Mouse (Mus musculus) layer of hippocampus, postnatal 10 days (tissue): ENCODE data around the gene Ick. TPM values are rescaled to one million over a fixed set of nuclear protein-coding genes. Genes with fewer than 3 reads are reported as not detected.

ENCODE experiments used
- DNase-seq, 2 experiments: peaks; one replicate each; pipeline ENCODE4 v3.0.0; 2021; ENCODE audit warnings: low spot score in 2 of 2
- total RNA-seq, 2 experiments: library from RNA; stranded (reverse); gene quantifications; 2 replicates each; pipeline ENCODE4 v1.2.3; 2021

Gene Ick
- total RNA-seq, 2 experiments from 2014 or later, result 29.7 to 35.4 TPM

GRCm38 (mm10) chr9:78103965-78104560 is 4.9 kb upstream of the Ick start:
- no peak for DNase-seq

GRCm38 (mm10) chr9:78104973-78105372 is 4.0 kb upstream of the Ick start:
- DNase-seq, result no peak

- no peak for DNase-seq
Observed at GRCm38 (mm10) chr9:78105501-78105932, 3.5 kb upstream of the Ick start.

GRCm38 (mm10) chr9:78106821-78107220 is 2.2 kb upstream of the Ick start:
- no peak for DNase-seq

- no peak for DNase-seq
Observed at GRCm38 (mm10) chr9:78107582-78107911, 1.4 kb upstream of the Ick start.

- peak; percentile 82 to 88 for DNase-seq
Observed at GRCm38 (mm10) chr9:78107912-78108795, 838 bp upstream of the Ick start.

GRCm38 (mm10) chr9:78109656-78110055 is 664 bp downstream of the Ick start:
- no peak for DNase-seq

GRCm38 (mm10) chr9:78111456-78111855 is 2.5 kb downstream of the Ick start:
- DNase-seq, result no peak

- peak; percentile 97 to 98 for DNase-seq
Observed at GRCm38 (mm10) chr9:78112770-78113537, 4.0 kb downstream of the Ick start.

GRCm38 (mm10) chr9:78113538-78113885 is 4.5 kb downstream of the Ick start:
- no peak for DNase-seq

GRCm38 (mm10) chr9:78115746-78116145 is 6.8 kb downstream of the Ick start:
- DNase-seq, result no peak

GRCm38 (mm10) chr9:78117690-78118089 is 8.7 kb downstream of the Ick start:
- no peak for DNase-seq

- DNase-seq, result no peak
Observed at GRCm38 (mm10) chr9:78121358-78121757, 12.4 kb downstream of the Ick start.

GRCm38 (mm10) chr9:78121985-78122384 is 13.0 kb downstream of the Ick start:
- no peak for DNase-seq

GRCm38 (mm10) chr9:78122939-78123712 is 14.1 kb downstream of the Ick start:
- no peak for DNase-seq

- no peak for DNase-seq
Observed at GRCm38 (mm10) chr9:78124297-78124696, 15.3 kb downstream of the Ick start.

- no peak for DNase-seq
Observed at GRCm38 (mm10) chr9:78126007-78126406, 17.0 kb downstream of the Ick start.

GRCm38 (mm10) chr9:78126643-78127042 is 17.7 kb downstream of the Ick start:
- DNase-seq, result no peak

- DNase-seq, result no peak
Observed at GRCm38 (mm10) chr9:78135658-78136057, 26.7 kb downstream of the Ick start.

GRCm38 (mm10) chr9:78138044-78138676 is 29.2 kb downstream of the Ick start:
- DNase-seq, result no peak

- no peak for DNase-seq
Observed at GRCm38 (mm10) chr9:78139463-78139862, 30.5 kb downstream of the Ick start.
